Mouse (Mus musculus) spleen, postnatal 4 days (tissue): ENCODE results near the gene Qrfpr.
A peak's percentile ranks its signal among the peaks of the same experiment; 100 is the strongest.

Source experiments
- DNase-seq, 2 experiments: peaks; one replicate each; pipeline ENCODE4 v3.0.0; 2022; ENCODE audit warnings: low spot score in 2 of 2

Gene Qrfpr

GRCm38 (mm10) chr3:36150934-36151686 is 71.0 kb downstream of the Qrfpr start, which contains the start of gene D3Ertd254e:
Gene D3Ertd254e, plus strand, starts transcription at chr3:36151017.
- peak; percentile 78 to 83 for DNase-seq

GRCm38 (mm10) chr3:36150537-36150933 is 71.6 kb downstream of the Qrfpr start:
- DNase-seq = no peak

GRCm38 (mm10) chr3:36138996-36139395 is 83.1 kb downstream of the Qrfpr start:
- DNase-seq = no peak

- no peak for DNase-seq
Observed at GRCm38 (mm10) chr3:36138171-36138660, 83.9 kb downstream of the Qrfpr start.

- no peak for DNase-seq
Observed at GRCm38 (mm10) chr3:36137560-36137959, 84.6 kb downstream of the Qrfpr start.

GRCm38 (mm10) chr3:36136152-36136551 is 86.0 kb downstream of the Qrfpr start:
- DNase-seq = no peak
